Comparison of ENCODE assay signal across 16 mouse cellular contexts in the genomic region with DNA sequence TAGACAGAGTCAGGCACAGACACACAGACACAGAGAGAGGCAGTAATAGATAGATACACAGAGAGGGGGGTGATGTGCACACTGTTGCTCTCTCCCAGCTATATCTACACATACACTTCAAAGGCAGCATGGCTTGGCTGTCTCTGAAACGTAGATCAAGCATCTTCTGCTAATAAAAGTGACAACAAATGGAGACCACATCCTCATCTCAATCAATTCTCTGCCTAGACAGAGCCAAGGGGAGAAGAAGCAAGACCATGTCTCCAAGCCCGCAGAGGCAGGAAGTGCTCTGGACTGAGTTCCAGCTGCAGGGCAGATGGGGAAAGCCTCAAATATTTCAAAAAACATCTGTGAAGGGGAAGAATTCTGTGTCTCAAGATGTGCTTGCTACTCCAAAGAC.
"Had no signal": no experiment of that assay in that cellular context is flagged by ENCODE, and none has a peak within 500 bp of the region (broad histone marks: within the 10 kb centered on the region; RNA-seq: fewer than 3 reads in every experiment).

No protein-coding gene starts in this region.

- H3K27ac ChIP-seq: kidney, postnatal 0 days; layer of hippocampus, adult 2 months; liver, embryonic 13.5 days; neural tube, embryonic 12.5 days; neural tube, embryonic 15.5 days; stomach, embryonic 15.5 days had no signal

- H3K27me3 ChIP-seq: liver, embryonic 13.5 days; neural tube, embryonic 12.5 days; neural tube, embryonic 15.5 days; stomach, embryonic 15.5 days had no signal

- DNase-seq: kidney, adult 2 months; kidney, postnatal 25 days; layer of hippocampus, adult 9-11 months; liver, embryonic 13.5 days; lung, adult 2 months; lung, postnatal 14 days; lung, postnatal 4 days; midbrain, embryonic 14.5 days; right cerebral cortex, adult 18-20 months; right cerebral cortex, postnatal 25 days; spleen, adult 18-20 months had no signal

- H3K4me1 ChIP-seq: liver, embryonic 13.5 days; neural tube, embryonic 12.5 days; neural tube, embryonic 15.5 days; stomach, embryonic 15.5 days had no signal

- H3K4me3 ChIP-seq: layer of hippocampus, adult 2 months; liver, embryonic 13.5 days; neural tube, embryonic 12.5 days; neural tube, embryonic 15.5 days; stomach, embryonic 15.5 days had no signal
